Mouse (Mus musculus) adrenal gland, postnatal 4 days (tissue): ENCODE data around the gene Dmkn. TPM values are rescaled to one million over a fixed set of nuclear protein-coding genes. Genes with fewer than 3 reads are reported as not detected.
A peak's percentile ranks its signal among the peaks of the same experiment; 100 is the strongest.

Experiments used
- DNase-seq, 2 experiments: peaks; one replicate each; pipeline ENCODE4 v3.0.0; 2021 to 2022; ENCODE audit warnings: low spot score in 2 of 2, mixed read lengths in 2 of 2
- total RNA-seq, 2 experiments: library from RNA; stranded (reverse); gene quantifications; 2 replicates each; pipeline ENCODE4 v1.2.3; 2021

Dmkn gene
- total RNA-seq, 2 experiments from 2014 or later: 3.2 to 4.2 TPM

DNA sequence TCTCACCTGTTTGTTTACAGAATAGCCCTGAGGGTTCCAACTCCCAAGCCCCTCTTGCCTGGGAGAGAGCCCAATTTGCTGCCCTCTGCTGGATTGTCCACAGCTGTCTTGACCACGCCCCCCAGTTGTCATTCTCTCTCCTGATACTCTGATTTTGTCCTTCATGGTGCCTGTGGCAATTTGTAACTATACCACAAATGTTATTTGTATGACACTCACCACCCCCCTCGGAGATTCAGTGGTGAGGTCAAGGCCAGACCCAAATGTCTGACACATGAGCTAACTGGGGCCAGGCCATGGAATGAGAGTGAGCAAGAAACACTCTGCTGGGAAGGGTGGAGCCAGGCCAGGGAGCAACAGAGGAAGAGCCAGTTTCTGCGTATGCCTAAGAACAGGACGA is 4.7 kb upstream of the Dmkn start:
- DNase-seq: peak in 1 of 2 experiments; percentile 43

DNA sequence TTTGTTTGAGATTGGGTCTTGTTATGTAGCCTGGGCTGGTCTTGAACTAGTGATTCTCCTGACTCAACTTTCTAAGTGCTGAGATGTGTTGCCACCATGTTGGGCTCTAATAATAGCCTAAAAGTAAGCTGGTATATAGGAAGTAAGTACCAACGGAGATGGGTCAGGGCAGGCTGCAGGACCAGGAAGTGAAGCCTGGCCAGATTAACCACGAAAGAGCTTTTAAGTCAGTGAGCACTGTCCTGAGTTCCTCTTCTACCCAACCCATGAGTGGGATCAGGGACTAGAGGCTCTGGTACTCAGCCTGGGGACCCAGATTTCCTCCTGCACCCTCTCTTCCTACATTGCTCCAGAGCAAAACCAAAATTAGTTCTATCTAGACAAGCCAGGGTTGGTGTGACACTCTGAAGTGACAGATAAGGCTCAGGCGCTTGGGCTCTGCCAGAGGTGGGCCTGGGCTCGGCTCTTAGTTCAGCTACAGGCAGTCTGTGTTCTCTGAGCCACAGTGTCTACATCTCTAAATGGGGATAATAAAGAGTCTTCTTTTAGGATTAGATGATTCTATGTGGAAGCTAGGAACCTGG is 1.7 kb upstream of the Dmkn start:
- no peak for DNase-seq

DNA sequence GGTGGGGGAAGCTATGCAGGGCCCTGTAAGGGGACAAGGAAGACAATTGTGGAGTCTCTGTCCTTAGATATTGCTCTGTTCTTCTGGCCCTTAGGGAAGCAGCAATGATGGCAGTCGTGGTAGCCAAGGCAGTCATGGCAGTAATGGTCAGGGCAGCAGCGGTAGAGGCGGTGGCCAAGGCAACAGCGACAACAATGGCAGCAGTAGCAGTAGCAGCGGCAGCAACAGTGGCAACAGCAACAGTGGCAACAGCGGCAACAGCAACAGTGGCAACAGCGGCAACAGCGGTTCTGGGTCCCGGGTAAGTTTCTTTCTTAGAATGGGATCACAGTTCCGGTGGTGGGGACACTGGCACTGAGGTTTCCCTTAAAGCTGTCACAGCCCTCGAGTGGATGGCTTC is 1.6 kb downstream of the Dmkn start:
- no peak for DNase-seq

DNA sequence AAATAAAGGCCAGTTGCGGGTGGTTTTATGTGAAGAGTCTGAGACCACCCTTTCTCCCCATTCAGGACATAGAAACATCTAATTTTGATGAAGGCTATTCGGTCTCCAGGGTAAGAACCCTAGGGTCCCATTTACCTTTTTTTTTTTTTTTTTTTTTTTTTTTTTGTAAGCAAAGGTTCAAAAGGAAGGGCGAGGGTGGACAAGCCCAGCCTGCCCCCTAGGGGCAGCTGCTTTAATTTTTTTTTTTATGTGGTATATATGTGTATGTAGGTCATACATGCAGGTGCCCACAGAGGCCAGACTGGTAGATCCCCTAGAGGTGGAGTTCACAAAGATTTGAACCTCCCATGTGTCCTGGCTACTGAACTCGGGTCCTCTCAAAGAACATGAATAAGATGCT is 2.9 kb downstream of the Dmkn start:
- DNase-seq: no peak

DNA sequence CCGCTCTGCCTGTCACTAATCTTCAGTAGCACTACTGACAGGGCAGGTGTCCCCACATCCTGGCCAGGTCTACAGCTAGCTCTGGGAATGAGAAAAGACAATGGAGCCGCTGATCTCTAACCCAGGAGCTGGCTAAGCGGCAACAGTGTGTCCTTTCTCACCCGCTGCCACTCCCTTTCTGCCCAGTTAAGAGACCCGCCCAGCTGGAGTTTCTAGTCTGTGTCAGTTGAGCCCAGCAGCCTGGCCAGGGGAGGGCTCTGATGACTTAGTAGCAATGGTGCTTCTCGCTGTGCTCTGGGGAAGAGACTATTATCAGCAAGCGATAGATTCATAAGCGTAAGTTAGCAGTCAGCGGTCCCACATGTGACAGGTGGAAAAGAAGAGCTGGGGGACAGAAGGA is 5.7 kb downstream of the Dmkn start:
- DNase-seq: no peak

DNA sequence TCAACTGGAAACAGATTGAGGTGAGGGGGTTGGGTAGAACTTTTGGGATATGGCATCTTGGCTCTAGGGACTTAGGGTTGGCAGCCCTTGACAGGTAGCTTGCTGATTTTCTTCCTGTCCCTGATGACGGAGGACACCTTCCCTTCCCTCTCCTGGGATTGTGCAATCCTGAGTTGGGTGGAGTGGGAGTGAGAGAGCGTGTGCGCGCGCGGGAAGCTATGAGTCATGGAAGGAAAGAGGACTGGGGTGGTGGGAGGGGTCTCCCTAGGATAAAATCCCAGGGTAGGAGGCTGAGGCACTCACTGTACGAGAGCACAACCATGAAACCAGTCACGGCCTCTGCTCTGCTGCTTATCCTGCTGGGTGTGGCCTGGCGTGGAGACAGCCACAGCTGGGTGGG is 12.5 kb downstream of the Dmkn start:
- no peak for DNase-seq

DNA sequence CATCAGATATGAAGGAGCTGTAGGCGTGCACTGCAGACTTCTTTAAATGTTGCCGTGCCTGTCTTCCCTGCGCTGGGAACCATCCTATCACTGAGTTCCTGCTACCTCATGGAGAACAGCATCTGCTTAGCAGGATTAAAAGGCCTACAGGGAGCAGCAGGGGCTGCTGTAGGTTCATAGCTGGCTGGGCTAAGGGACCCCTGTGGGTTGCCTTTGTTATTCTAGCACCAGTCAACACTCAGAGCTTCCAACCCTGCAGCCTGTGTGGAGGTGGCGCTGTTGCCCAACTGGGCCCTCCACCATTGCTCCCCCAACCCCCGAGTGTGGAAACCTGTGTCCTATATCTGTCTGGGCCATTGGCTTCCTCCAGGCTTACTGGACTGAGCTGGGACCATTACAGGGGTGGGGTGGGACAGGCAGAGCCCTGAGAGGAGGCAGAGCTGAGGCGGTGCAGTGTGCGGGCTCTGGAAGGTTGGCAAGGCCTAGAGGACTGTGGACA is 13.6 kb downstream of the Dmkn start:
- DNase-seq: no peak

DNA sequence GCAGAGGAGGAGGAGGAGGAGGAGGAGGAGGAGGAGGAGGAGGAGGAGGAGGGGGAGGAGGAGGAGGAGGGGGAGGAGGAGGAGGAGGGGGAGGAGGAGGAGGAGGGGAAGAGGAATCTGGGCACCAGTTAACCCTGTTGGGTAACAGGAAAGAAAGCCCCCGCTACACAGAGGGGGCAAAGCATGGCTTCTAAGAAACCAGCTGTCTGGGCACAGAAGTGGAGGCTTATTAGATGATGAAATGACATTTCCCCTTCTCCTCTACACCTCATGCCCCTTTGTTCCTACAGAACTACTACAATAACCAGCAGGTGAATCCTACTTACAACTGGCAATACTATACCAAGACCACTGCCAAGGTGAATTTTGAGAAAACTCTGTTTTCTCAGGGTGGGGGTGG is 14.4 kb downstream of the Dmkn start:
- DNase-seq: no peak

DNA sequence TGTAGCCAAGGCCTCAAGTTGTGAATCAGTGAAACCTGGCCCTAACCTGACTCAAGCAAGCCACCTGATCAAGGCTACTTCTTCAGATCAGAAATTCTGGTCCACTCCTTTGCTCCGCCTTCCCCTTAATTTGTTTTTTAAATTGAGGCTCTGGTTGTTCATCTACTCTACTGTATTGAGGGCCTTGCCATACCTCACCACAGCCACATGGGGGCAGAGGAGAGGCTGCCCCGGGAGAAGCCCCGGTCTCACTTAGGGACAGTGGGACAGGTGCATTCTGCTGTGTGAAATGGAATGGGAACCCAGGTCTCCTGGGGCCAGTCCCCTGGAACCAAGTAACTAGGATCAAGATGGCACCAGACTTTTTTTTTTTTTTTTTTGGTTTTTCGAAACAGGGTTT is 18.2 kb downstream of the Dmkn start:
- no peak for DNase-seq

DNA sequence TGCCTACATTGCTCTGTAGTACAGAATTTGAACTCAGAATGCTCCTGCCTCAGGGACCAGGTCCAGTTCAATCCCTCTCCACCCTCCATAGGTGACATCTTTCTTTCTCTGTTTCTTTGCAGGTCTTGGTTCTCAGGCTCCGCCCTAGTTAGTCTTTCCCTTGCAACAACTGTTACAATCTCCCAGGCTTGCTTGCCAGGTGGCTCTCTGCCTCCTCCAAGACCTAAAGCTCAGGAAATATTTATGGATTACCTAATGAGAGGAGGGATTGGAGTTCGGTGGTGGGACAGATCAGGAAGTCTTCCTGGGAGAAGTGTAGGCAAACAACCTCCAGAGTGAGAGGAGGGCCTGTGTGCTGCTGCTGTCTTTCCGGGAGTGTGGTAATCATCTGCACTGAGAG is 19.1 kb downstream of the Dmkn start:
- DNase-seq: no peak

DNA sequence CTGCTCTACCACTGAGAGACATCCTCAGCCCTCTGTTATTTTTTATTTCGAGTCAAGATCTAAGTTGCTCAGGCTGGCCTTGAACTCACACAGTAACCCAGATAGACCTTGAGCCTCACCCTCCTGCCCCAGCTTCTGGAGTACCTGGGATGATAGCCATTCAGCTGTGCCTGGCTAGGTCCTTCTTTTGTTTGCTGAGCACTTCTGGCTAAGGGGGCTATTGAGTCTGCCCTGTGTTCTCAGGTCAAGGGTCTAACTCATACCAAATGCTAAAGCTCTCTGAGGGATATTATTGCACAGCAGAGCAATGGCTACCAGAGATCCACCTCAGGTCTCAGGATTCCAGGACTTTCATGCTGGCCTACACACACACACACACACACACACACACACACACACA is 21.6 kb downstream of the Dmkn start:
- no peak for DNase-seq

DNA sequence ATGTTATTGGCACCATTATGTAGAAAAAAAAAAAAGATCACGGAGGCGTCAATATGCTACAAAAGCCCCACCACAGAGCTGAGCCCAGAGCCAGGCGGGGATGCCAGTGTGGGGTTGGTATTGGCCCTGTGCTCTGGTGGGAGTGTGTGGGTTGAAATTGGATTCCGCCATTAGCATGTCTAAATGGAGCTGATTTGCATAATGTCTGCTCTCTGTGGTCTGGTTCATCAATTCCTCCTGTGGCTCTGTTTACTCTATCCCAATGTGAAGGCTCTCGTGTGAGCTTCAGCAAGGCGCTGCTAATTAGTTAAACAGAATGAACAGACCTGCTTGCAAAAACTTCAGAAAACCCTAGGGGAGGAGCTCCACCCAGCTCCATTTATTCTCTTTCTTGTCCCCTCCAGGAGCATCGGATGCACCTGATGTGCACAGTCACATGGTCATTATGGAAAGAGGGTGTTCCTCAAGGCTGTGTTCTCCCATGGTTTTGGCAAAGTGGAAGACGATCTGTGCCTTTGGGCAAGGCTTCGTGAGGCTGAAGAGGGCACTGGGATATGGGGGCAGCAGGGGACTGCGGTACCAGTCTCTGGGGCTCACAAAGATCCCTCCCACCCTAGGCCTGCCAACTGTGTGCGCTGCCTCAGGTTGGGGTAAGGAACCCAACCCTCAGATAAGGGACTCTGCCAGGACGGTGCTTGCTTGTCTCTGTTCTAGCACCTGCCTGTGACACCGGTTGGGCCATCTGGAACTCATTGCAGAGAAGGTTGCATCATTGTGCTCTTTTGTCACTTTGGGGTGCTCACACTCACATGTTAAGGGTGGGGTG is 22.4 kb downstream of the Dmkn start:
- no peak for DNase-seq

DNA sequence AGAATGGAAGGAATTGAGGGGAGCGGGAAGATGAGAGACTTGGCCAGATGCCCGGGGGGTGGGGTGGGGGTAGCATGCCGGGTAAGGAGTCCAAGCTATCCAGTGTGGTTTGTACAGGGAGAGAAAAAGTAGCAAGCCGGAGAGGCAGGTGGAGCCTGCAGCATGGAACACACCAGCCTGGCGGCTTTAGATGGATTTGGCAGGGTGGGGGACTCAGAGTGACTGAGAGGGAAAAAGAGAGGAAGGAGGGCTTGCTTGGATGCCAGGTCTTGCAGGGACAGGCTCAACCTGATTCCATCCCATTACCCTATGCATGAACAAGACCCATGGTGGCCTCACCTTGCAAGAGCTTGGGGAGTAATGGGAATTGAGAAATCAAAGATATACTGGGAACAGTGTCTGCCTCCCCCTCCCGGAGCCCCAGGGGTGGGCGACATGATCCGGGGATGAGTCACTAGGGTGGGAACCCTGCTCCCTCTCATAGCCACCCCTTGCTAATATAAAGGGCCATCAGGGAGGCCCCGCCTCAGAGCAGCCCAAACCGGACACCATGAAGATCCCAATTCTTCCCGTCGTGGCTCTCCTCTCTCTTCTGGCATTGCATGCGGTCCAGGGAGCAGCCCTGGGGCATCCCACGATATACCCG is 23.9 kb downstream of the Dmkn start, which contains the start of gene Krtdap:
Krtdap (plus strand) TSS at position 520 of the 646 bp plus-strand sequence.
- DNase-seq: no peak

DNA sequence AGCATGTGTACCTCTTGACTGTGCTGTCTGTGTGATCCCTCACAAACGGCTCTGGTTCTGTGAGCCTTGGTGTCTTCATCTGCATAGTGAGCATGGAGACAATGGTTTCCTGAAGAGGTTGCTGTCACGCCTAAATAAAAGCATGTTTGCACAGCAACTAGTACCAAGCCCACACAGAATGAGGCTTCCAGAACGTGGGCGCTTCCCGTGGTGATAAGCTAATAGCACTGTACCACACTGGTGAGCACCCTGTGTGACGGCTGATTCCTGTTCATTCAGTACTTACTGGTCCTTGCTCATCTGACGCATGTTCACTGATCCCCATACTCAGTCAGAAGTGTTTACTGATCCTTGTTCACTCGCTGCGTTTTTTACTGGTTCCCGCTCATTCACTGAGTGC is 26.6 kb downstream of the Dmkn start:
- DNase-seq: no peak

DNA sequence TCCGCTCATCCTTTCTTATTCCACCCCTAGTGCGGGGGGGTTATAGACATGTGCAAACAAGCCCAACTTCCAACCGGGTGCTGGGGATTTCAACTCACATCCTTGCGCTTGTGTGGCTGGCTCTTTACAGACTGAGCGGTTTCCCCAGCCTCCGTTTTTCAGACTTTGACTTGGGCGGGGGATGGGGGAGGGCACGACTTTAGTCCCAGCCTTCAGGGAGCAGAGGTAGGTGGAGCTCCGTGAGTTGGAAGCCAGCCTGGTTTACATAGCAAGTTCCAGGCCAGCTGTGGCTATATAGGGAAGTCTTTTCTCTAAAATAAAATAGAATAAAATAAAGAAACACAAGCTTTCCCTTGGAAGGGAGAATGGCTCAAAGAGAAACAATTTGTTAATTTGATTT is 28.4 kb downstream of the Dmkn start:
- DNase-seq: no peak

DNA sequence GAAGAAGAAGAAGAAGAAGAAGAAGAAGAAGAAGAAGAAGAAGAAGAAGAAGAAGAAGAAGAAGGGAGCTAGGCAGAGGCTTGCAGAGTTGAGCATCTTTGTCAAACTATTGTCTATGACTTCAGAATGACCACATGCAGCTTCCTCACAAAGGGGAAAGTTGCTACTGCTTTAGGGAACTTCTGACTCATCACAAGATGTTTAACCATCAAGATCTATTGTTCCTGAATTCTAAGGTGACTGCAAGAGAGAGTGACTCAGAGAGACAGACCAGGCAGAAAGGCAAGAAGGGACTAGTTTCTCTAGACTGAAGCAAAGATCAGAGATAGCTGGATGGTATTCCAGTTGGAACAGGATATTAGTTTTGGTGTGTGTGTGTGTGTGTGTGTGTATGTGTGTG is 31.4 kb downstream of the Dmkn start:
- no peak for DNase-seq

DNA sequence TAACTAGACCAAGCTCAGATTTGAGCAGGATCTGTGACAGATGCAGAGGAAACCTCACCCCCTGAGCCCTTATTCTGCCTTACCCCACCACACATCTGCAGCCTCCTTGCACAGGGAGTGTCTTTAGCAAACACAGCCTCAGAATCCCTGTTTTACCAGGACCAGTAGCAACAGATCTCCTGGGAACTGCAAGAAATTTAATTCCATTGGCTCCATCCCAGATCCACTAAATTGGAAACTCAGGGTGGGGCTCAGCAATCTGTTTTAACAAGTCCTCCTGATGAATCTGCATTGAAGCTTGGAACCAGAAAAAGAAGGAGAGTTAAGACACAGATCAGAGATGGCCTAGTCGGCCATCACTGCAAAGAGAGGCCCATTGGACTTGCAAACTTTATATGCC is 33.2 kb downstream of the Dmkn start:
- DNase-seq: no peak

DNA sequence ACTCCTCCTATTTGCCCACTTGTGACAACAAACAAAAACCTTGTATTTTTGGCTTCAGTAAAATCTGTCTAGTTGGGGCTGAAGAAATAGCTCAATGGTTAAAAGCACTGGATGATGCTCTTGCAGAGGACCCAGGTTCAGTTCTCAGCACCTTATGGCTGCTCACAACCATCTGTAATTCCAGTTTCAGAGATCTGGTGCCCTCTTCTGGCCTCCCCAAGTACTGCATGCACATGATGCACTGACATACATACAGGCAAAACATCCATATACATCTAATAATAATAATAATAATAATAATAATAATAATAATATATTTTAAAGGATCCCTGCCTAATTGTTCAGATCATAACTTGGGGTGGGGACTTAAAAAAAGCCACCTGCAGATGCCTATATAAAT is 37.1 kb downstream of the Dmkn start:
- DNase-seq: no peak

DNA sequence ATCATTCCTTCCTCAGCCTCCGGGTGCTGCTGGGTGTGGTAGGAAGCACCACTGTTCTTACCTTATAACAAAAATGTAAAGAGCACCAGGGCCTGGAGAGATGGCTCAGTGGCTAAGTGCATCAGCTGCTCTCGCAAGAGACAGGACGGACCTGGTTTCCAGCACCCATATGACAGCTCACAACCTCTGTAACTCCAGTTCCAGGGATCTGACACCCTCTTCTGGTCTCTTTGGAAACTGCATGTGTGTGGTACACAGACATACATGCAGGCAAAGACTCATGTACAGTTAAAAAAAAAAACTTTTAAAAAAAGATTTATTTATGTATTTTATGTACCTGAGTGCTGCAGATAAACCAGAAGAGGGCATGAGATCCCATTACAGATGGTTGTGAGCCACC is 39.7 kb downstream of the Dmkn start:
- no peak for DNase-seq

DNA sequence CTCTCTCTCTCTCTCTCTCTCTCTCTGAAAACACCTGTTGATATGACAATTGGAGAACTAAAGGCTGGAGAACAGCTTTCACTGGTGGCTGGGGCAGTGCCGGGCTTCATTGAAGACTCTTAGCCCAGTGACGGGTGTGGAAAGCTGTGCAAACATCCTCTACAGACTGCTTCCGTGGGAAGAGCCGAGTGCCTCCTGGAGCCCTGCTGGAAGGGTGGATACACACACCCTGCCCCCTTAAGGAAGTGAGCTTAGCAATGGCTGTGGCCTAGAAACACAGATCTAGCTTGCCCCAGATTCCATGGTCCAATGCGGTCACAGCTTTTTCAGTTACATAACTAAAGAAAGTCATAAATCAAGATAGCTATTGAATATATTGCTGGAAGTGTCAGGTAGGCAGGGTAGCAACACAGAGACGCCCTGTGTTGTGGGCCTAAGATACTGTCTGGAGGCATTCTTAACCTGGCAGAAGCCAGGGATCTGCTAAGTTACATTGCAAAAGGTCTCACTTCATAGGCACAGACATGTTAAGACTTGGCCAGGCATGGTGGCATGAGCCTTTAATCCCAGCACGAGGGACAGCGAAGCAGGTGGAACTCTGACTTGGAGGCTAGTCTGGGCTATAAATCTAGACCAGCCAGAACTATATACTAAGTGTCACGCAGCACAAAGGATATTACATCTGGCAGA is 40.6 kb downstream of the Dmkn start:
- DNase-seq: no peak

DNA sequence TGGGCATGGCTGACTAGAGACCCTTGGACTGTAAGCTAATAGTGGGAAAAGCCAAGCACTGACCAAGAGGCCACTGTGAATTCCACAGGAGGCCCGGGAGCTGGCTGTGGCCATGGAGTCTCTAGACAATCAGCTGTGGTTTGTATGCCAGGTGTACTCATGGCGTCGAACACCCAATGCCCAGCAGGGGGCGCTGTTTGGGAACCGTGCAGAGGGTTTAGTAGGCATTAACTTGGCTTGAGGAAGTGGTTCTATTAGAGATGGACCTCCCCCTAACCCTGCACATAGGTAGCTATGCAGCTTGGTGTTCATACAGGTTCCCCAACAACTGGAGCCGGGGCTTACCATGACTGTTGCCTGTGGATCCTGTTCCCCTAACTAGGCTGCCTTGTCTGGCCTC is 42.4 kb downstream of the Dmkn start:
- DNase-seq: peak; percentile 19 to 36

DNA sequence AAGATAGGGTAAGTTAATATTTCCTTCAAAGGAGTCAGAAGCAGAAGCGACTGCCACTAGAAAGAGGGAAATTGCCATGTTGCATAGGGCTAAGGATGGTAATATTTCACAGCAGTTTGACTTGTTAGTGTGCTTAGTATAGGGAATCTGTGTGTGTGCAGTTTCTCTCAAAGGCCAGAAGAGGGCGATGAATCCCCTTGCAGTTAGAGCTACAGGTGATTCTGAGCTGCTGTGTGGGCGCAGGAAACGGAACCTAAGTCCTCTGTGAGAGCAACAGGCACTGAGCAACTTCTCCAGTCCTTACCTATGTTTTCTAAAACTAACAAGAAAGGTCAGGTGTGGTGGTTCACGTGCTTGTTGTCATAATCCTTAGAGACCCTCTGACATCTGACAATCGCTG is 46.8 kb downstream of the Dmkn start:
- no peak for DNase-seq
